ENCODE assay signal across 18 mouse cellular contexts in genomic region chr1:37368125-37368524, GRCm38 (mm10).
DNase-seq lines count a peak whose midpoint lies in the region; ATAC-seq and TF ChIP-seq lines count a peak whose summit lies in the region.
"Had no signal": no experiment of that assay in that cellular context is flagged by ENCODE, and none has a peak within 500 bp of the region (broad histone marks: within the 10 kb centered on the region; RNA-seq: fewer than 3 reads in every experiment).

No protein-coding gene starts in this region.

- 0 out of 2 replicates have a peak, but pooled peaks cover 4% of the 10 kb centered on the region for H3K36me3 ChIP-seq in lung, postnatal 0 days (ENCODE audit: insufficient read depth, low read length)

- TF ChIP-seq EP300 in lung, postnatal 0 days (IDR thresholded peaks at IDR 0.05) = no peak

- no peak overlapping the region for H3K4me2 ChIP-seq in lung, postnatal 0 days (replicated peaks; ENCODE audit: low read depth, low read length)
- H3K4me2 ChIP-seq: embryonic facial prominence, embryonic 12.5 days; hindbrain, embryonic 15.5 days had no signal

- H3K4me3 ChIP-seq in lung, postnatal 0 days (ENCODE audit: low read depth, low read length) = no peak overlapping the region
- H3K4me3 ChIP-seq: embryonic facial prominence, embryonic 12.5 days; forebrain, embryonic 10.5 days; hindbrain, embryonic 15.5 days; limb, embryonic 10.5 days had no signal

- TF ChIP-seq CTCF in lung, postnatal 0 days (IDR thresholded peaks at IDR 0.05) = no peak

- ATAC-seq in lung, postnatal 0 days = no peak

- H3K27ac ChIP-seq in lung, postnatal 0 days (ENCODE audit: low read length) = no peak overlapping the region
- H3K27ac ChIP-seq: embryonic facial prominence, embryonic 12.5 days; forebrain, embryonic 10.5 days; hindbrain, embryonic 15.5 days; limb, embryonic 10.5 days; liver, embryonic 14.5 days; macrophage had no signal

- DNase-seq in right cerebral cortex, adult 18-20 months = peak; percentile 86
- DNase-seq in right cerebral cortex, postnatal 4 days = no peak
- DNase-seq in frontal cortex, postnatal 14 days (ENCODE audit: low spot score in 2 of 2) = peak; percentile 39 to 44
- peak; percentile 64 to 88 for DNase-seq in left cerebral cortex, adult 9 months (ENCODE audit: low spot score in 2 of 2)
- DNase-seq in adipocyte (ENCODE audit: low spot score) = no peak
- DNase-seq in lung, postnatal 0 days (ENCODE audit: low spot score) = no peak
- DNase-seq in retina, embryonic 14.5 days (ENCODE audit: low spot score) = no peak
- DNase-seq in heart, postnatal 36 days = no peak
- DNase-seq: gastrocnemius, postnatal 25 days; kidney, adult 8-10 months; midbrain, embryonic 14.5 days; thymus, postnatal 14 days had no signal

- H3K4me1 ChIP-seq in lung, postnatal 0 days (ENCODE audit: insufficient read depth, low read depth, low read length) = no peaks in the 10 kb centered on the region
- H3K4me1 ChIP-seq: embryonic facial prominence, embryonic 12.5 days; forebrain, embryonic 10.5 days; hindbrain, embryonic 15.5 days; limb, embryonic 10.5 days had no signal

- H3K27me3 ChIP-seq in lung, postnatal 0 days (replicated peaks; ENCODE audit: insufficient read depth, low read length) = no peaks in the 10 kb centered on the region
- H3K27me3 ChIP-seq: embryonic facial prominence, embryonic 12.5 days; hindbrain, embryonic 15.5 days had no signal

- intact Hi-C loops in heart, postnatal 36 days (cut with DNase I) = no loop called here

- H3K9ac ChIP-seq in lung, postnatal 0 days (replicated peaks; ENCODE audit: low read depth) = no peak overlapping the region
- H3K9ac ChIP-seq: embryonic facial prominence, embryonic 12.5 days; hindbrain, embryonic 15.5 days; liver, embryonic 14.5 days had no signal

- no peaks in the 10 kb centered on the region for H3K9me3 ChIP-seq in lung, postnatal 0 days (ENCODE audit: low read length)
- H3K9me3 ChIP-seq: embryonic facial prominence, embryonic 12.5 days; forebrain, embryonic 10.5 days; hindbrain, embryonic 15.5 days; limb, embryonic 10.5 days had no signal

- WGBS in lung, postnatal 0 days = 92% methylated on average over 10 of the region's 10 CpGs

Comparison
In these comparisons a context has a peak if more than half of its experiments do, and no peak if none do; other contexts are left out.
1. DNase-seq: peak in right cerebral cortex, adult 18-20 months (single experiment), frontal cortex, postnatal 14 days (2 of 2) and left cerebral cortex, adult 9 months (2 of 2); none in right cerebral cortex, postnatal 4 days (single experiment), adipocyte (single experiment), lung, postnatal 0 days (single experiment), retina, embryonic 14.5 days (single experiment) and heart, postnatal 36 days (0 of 2).